Mouse (Mus musculus): ENCODE results near the gene Thnsl1. TPM values are rescaled to one million over a fixed set of nuclear protein-coding genes. Genes with fewer than 3 reads are reported as not detected.

Gene Thnsl1
- 7.0 and 8.4 TPM in 2 replicates for polyA plus RNA-seq (2016; fragmentation: Nextera tagmentation; extraction: Ambion mirVana)

DNA sequence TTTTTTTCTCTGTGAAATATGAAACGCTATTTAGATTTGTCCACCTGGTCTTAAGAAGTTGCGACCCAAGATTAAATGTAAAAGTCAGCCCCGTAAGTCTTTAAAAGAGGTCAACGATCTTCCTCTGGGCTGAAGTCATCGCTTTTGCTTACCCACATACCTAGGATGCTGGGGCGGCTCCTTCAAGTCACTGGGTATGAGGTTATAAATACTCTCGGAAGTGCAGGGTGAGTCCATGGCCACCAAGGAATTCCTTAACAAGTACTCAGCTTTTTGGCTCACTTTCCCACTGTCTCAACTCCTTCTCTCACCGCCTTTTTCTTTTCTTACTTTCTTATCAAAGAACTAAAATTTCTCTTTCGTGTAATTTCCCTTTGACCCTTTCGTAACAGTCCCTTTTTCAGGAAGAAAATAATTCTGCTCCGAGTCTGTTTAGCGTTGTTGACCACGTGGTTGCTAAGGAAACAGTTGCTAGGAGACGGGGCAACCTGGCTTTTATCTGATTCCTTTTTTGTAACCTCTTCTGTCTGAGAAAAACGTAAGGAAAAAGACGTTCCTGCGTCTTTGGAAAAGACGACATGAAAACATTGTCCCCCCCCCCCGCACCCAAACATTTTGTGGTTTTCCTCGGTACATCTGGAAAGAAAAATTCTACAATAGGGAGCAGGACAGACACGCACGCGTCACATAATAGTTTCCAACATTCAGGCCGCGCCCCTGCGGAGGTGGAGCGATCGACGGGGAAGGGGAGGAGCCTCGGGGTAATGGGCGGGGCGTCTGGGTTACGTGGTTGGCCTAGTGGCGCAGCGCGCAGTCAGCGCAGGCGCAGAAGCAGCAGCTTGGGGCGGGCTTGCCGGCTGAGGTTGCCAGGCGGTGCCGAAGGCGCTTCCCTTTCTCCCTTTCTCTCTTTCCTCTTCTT lies at the start of gene Thnsl1, which contains the start of gene Enkur:
Gene Thnsl1 (plus strand): TSS at position 813 of the 919 bp plus-strand sequence.
Gene Enkur (minus strand): TSS at position 454 of the 919 bp plus-strand sequence.
- Histone ChIP-seq H3K36me3 (no peaks in the 10 kb centered on the region), H3K4me2 (peak within 1 kb of the TSS; percentile 62), H3K27ac (no peak within 1 kb of the TSS), H3K9ac (replicated peaks) (peak within 1 kb of the TSS; percentile 50), H3K9me3 (no peaks in the 10 kb centered on the region), H3K4me3 (replicated peaks) (peak within 1 kb of the TSS; percentile 58), H3K4me1 (replicated peaks) (peaks cover 3% of the 10 kb centered on the region; the same call in 1 of the 2 replicates), H3K27me3 (no peaks in the 10 kb centered on the region)
- 2% methylated on average over 43 of the region's 43 CpGs for WGBS
- peak; percentile 99 for ATAC-seq (ENCODE audit: insufficient number of reproducible peaks, insufficient read depth, low FRiP score, low TSS enrichment, low read depth)

DNA sequence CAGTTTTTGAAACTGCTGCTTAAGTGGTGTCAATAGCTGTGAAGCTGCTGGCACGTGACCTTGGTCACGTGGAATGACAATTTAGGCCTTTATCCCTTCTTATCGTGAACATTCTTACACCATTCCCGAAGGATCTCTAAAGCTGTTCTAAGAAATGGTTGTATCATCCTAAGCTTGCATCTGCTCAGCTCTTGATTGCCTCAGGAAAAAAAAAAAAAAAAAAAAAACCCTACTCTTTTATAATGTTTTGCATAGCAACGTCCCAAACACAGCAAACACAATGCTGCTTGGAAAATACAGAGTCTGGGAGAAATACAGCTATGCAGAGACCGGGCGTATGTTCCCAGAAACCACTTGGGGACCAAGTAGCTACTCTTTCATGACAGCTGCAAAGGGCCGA lies 41.2 kb upstream of the Thnsl1 start:
- Histone ChIP-seq H3K4me3 (replicated peaks) (no peak overlapping the region), H3K4me2 (no peak overlapping the region)

GRCm38 (mm10) chr2:21167916-21168315 lies 37.6 kb upstream of the Thnsl1 start:
- Histone ChIP-seq H3K4me2 (no peak overlapping the region), H3K27me3 (no peaks in the 10 kb centered on the region), H3K4me3 (replicated peaks) (no peak overlapping the region), H3K27ac (no peak overlapping the region), H3K9me3 (no peaks in the 10 kb centered on the region), H3K9ac (replicated peaks) (no peak overlapping the region), H3K36me3 (no peaks in the 10 kb centered on the region), H3K4me1 (replicated peaks) (no peaks in the 10 kb centered on the region)
- 89% methylated on average over 1 of the region's 1 CpGs for WGBS
- no peak for ATAC-seq (ENCODE audit: insufficient number of reproducible peaks, insufficient read depth, low FRiP score, low TSS enrichment, low read depth)

More for the DNA sequence above, 41.2 kb upstream of the Thnsl1 start:
- no peak overlapping the region for H3K9ac ChIP-seq (replicated peaks)
- H3K36me3 ChIP-seq: no peaks in the 10 kb centered on the region
- no peaks in the 10 kb centered on the region for H3K27me3 ChIP-seq
- no peak for ATAC-seq (ENCODE audit: insufficient number of reproducible peaks, insufficient read depth, low FRiP score, low TSS enrichment, low read depth)
- no peak overlapping the region for H3K27ac ChIP-seq
- 83% methylated on average over 8 of the region's 8 CpGs for WGBS
- H3K4me1 ChIP-seq (replicated peaks): no peaks in the 10 kb centered on the region
- no peaks in the 10 kb centered on the region for H3K9me3 ChIP-seq

- ATAC-seq (ENCODE audit: insufficient number of reproducible peaks, insufficient read depth, low FRiP score, low TSS enrichment, low read depth): no peak
- 84% methylated on average over 3 of the region's 3 CpGs for WGBS
- no peaks in the 10 kb centered on the region for H3K36me3 ChIP-seq
These were observed 32.7 kb upstream of the Thnsl1 start for GRCm38 (mm10) chr2:21172797-21173196.

GRCm38 (mm10) chr2:21179136-21179535 lies 26.4 kb upstream of the Thnsl1 start:
- Histone ChIP-seq H3K27me3 (0 out of 2 replicates have a peak, but pooled peaks cover 5% of the 10 kb centered on the region), H3K4me1 (replicated peaks) (no peaks in the 10 kb centered on the region), H3K4me2 (no peak overlapping the region), H3K27ac (no peak overlapping the region), H3K9ac (replicated peaks) (no peak overlapping the region), H3K4me3 (replicated peaks) (no peak overlapping the region), H3K9me3 (no peaks in the 10 kb centered on the region), H3K36me3 (no peaks in the 10 kb centered on the region)
- WGBS: 95% methylated on average over 5 of the region's 5 CpGs
- no peak for ATAC-seq (ENCODE audit: insufficient number of reproducible peaks, insufficient read depth, low FRiP score, low TSS enrichment, low read depth)

More at GRCm38 (mm10) chr2:21172797-21173196, 32.7 kb upstream of the Thnsl1 start:
- Histone ChIP-seq H3K9me3 (no peaks in the 10 kb centered on the region), H3K27me3 (no peaks in the 10 kb centered on the region), H3K9ac (replicated peaks) (no peak overlapping the region), H3K27ac (no peak overlapping the region), H3K4me1 (replicated peaks) (no peaks in the 10 kb centered on the region), H3K4me2 (no peak overlapping the region), H3K4me3 (replicated peaks) (no peak overlapping the region)

DNA sequence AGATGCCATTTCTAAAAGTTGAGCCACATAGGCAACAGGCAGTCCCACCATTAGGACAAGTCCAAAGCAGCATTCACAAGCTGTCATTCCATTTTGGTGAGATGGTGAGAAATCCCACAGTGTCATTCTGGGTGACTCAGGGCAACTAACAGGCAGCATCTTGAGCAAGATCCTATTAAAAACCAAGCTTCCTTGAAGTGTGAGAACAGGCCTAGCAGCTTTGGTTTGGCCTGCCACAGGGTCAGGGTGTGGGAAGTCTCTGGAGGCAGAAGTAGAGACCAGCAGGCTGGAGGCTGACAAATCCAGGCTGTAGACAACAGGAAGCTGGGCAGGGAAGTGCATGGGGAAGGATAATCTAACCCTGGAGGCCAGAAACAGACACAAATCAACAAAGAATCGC lies 22.7 kb upstream of the Thnsl1 start:
- Histone ChIP-seq H3K36me3 (no peaks in the 10 kb centered on the region), H3K4me3 (replicated peaks) (no peak overlapping the region), H3K9ac (replicated peaks) (no peak overlapping the region), H3K27me3 (0 out of 2 replicates have a peak, but pooled peaks cover 12% of the 10 kb centered on the region), H3K4me2 (no peak overlapping the region), H3K4me1 (replicated peaks) (no peaks in the 10 kb centered on the region), H3K9me3 (no peaks in the 10 kb centered on the region), H3K27ac (no peak overlapping the region)
- 88% methylated on average over 1 of the region's 1 CpGs for WGBS
- ATAC-seq (ENCODE audit: insufficient number of reproducible peaks, insufficient read depth, low FRiP score, low TSS enrichment, low read depth): no peak

DNA sequence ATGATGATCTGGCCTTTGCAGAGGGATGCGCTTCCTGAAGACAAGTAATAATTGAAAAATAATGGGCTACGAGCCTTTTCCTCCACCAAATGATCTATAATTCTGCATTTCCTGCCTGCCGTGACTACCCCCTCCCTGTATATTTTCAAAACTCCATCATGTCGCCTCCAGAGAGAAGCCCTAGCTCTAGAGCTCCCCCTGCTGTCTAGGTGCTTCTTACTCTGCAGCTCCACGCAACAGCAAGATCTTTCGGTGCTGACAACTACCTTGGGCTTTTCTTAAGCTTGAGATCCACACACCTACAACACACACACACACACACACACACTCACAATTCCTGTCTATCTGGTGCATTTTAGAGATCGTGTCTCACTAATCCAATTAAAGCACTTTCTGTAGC lies 17.9 kb upstream of the Thnsl1 start:
- Histone ChIP-seq H3K36me3 (no peaks in the 10 kb centered on the region), H3K4me1 (replicated peaks) (no peaks in the 10 kb centered on the region), H3K27ac (no peak overlapping the region), H3K9ac (replicated peaks) (no peak overlapping the region), H3K27me3 (0 out of 2 replicates have a peak, but pooled peaks cover 12% of the 10 kb centered on the region), H3K9me3 (no peaks in the 10 kb centered on the region), H3K4me3 (replicated peaks) (no peak overlapping the region), H3K4me2 (no peak overlapping the region)
- ATAC-seq (ENCODE audit: insufficient number of reproducible peaks, insufficient read depth, low FRiP score, low TSS enrichment, low read depth): no peak
- 55% methylated on average over 7 of the region's 7 CpGs for WGBS

- Histone ChIP-seq H3K27me3 (0 out of 2 replicates have a peak, but pooled peaks cover 6% of the 10 kb centered on the region), H3K9me3 (no peaks in the 10 kb centered on the region), H3K4me1 (replicated peaks) (no peaks in the 10 kb centered on the region), H3K27ac (no peak overlapping the region), H3K4me2 (no peak overlapping the region), H3K36me3 (no peaks in the 10 kb centered on the region), H3K9ac (replicated peaks) (no peak overlapping the region), H3K4me3 (replicated peaks) (no peak overlapping the region)
- no peak for ATAC-seq (ENCODE audit: insufficient number of reproducible peaks, insufficient read depth, low FRiP score, low TSS enrichment, low read depth)
- 79% methylated on average over 4 of the region's 4 CpGs for WGBS
These were observed 16.9 kb upstream of the Thnsl1 start for GRCm38 (mm10) chr2:21188610-21189009.

- no peak overlapping the region for H3K4me2 ChIP-seq
- no peak overlapping the region for H3K4me3 ChIP-seq (replicated peaks)
- no peak for ATAC-seq (ENCODE audit: insufficient number of reproducible peaks, insufficient read depth, low FRiP score, low TSS enrichment, low read depth)
- no peaks in the 10 kb centered on the region for H3K36me3 ChIP-seq
- no peak overlapping the region for H3K27ac ChIP-seq
- H3K9ac ChIP-seq (replicated peaks): no peak overlapping the region
- H3K4me1 ChIP-seq (replicated peaks): no peaks in the 10 kb centered on the region
- H3K27me3 ChIP-seq: no peaks in the 10 kb centered on the region
- H3K9me3 ChIP-seq: no peaks in the 10 kb centered on the region
- 90% methylated on average over 1 of the region's 1 CpGs for WGBS
These were observed 14.3 kb upstream of the Thnsl1 start for GRCm38 (mm10) chr2:21191232-21191631.

GRCm38 (mm10) chr2:21195233-21195632 lies 10.3 kb upstream of the Thnsl1 start:
- no peak overlapping the region for H3K4me2 ChIP-seq
- no peak for ATAC-seq (ENCODE audit: insufficient number of reproducible peaks, insufficient read depth, low FRiP score, low TSS enrichment, low read depth)
- WGBS: 91% methylated on average over 5 of the region's 5 CpGs

GRCm38 (mm10) chr2:21199051-21199450 lies 6.5 kb upstream of the Thnsl1 start:
- Histone ChIP-seq H3K4me2 (no peak overlapping the region), H3K4me3 (replicated peaks) (no peak overlapping the region), H3K36me3 (no peaks in the 10 kb centered on the region), H3K9ac (replicated peaks) (no peak overlapping the region), H3K27me3 (no peaks in the 10 kb centered on the region), H3K4me1 (replicated peaks) (no peaks in the 10 kb centered on the region), H3K9me3 (no peaks in the 10 kb centered on the region), H3K27ac (no peak overlapping the region)
- 70% methylated on average over 3 of the region's 3 CpGs for WGBS
- no peak for ATAC-seq (ENCODE audit: insufficient number of reproducible peaks, insufficient read depth, low FRiP score, low TSS enrichment, low read depth)

More at GRCm38 (mm10) chr2:21195233-21195632, 10.3 kb upstream of the Thnsl1 start:
- no peak overlapping the region for H3K27ac ChIP-seq
- H3K27me3 ChIP-seq: no peaks in the 10 kb centered on the region
- no peaks in the 10 kb centered on the region for H3K4me1 ChIP-seq (replicated peaks)
- H3K36me3 ChIP-seq: no peaks in the 10 kb centered on the region
- no peak overlapping the region for H3K4me3 ChIP-seq (replicated peaks)
- no peaks in the 10 kb centered on the region for H3K9me3 ChIP-seq
- H3K9ac ChIP-seq (replicated peaks): no peak overlapping the region

Data from limb, embryonic 12.5 days (tissue).